Mouse (Mus musculus): ENCODE data around the gene Mitd1. TPM values are rescaled to one million over a fixed set of nuclear protein-coding genes. Genes with fewer than 3 reads are reported as not detected.
A peak's percentile ranks its signal among the peaks of the same experiment; 100 is the strongest.

The Mitd1 gene
- polyA plus RNA-seq (2014; fragmentation: Nextera tagmentation; extraction: Ambion mirVana), result 27.7 and 27.8 TPM in 2 replicates

DNA sequence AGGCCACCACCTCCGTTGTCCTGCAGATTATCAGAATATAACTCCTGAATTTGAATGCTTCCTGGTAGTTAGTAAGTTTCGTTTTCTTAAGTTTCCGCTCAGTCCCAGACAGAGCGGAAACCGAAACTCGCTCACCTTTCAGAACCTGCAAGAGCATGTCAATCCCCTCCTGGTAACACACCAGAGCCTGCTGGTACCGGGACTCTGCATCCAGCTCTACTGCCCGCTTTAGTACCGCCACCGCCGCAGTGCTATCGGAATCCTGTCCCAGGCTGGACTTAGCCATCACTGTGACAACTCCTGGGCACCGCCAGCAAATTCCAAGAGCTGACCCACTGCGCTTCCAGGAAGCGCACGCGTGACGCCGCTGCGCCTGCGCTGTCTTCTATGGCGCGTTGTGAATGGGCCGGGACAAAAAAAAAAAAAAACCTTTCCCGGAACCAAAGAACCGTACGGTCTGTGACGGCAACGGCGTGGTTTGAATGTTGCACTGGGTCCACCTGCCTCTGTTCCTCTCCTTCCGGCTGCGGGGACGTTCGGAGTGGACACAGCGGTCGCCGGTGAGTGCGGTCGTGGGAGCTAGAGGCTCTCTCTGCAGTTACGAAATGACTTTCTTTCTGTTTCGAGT, at the start of gene Mitd1, which contains the start of gene Mrpl30:
Gene Mitd1, minus strand, starts transcription at position 387 of the 628 bp plus-strand sequence.
Gene Mrpl30, plus strand, starts transcription at position 453 of the 628 bp plus-strand sequence.
- under 1% methylated on average over 41 of the region's 41 CpGs for WGBS
- peak; percentile 90 for ATAC-seq (ENCODE audit: low FRiP score)
- Histone ChIP-seq H3K4me2 (peak within 1 kb of the TSS; percentile 80), H3K9me3 (ENCODE audit: control insufficient read depth, low read length) (no peaks in the 10 kb centered on the region), H3K27ac (ENCODE audit: low read depth, low read length) (no peak within 1 kb of the TSS), H3K9ac (ENCODE audit: low read length) (peak within 1 kb of the TSS; percentile 77), H3K4me1 (ENCODE audit: control insufficient read depth, insufficient read depth, low read length) (peaks cover 12% of the 10 kb centered on the region), H3K27me3 (ENCODE audit: control insufficient read depth, insufficient read depth, low read length) (no peaks in the 10 kb centered on the region), H3K36me3 (ENCODE audit: control insufficient read depth, insufficient read depth, low read length) (no peaks in the 10 kb centered on the region), H3K4me3 (ENCODE audit: low read depth, low read length) (peak within 1 kb of the TSS; percentile 51)
- peak; percentile 99 for DNase-seq (ENCODE audit: low spot score, missing footprints)

DNA sequence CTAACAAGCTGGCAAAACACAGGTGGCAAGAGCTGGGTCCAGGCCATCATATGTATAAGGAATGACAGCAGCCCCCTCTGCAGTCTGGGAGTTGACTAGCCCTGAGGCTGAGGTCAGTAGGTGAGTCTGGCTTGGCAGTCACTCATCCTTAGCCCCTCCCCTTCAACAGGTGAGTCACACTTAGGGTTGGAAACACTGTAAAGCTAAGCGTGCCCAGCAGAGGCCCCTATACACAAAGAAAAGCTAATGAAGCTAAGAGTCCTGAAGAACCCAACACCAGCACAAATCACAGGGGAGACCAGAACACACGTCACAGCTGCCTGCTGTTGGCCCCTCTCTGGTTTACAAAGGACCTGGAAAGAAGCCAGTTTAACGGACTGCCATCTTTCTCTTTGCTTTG, 41.6 kb upstream of the Mitd1 start:
- DNase-seq (ENCODE audit: low spot score, missing footprints), result no peak
- Histone ChIP-seq H3K9me3 (ENCODE audit: control insufficient read depth, low read length) (no peaks in the 10 kb centered on the region), H3K4me1 (ENCODE audit: control insufficient read depth, insufficient read depth, low read length) (no peaks in the 10 kb centered on the region), H3K36me3 (ENCODE audit: control insufficient read depth, insufficient read depth, low read length) (no peaks in the 10 kb centered on the region), H3K4me2 (no peak overlapping the region), H3K4me3 (ENCODE audit: low read depth, low read length) (no peak overlapping the region), H3K9ac (ENCODE audit: low read length) (no peak overlapping the region), H3K27me3 (ENCODE audit: control insufficient read depth, insufficient read depth, low read length) (no peaks in the 10 kb centered on the region), H3K27ac (ENCODE audit: low read depth, low read length) (no peak overlapping the region)
- ATAC-seq (ENCODE audit: low FRiP score), result no peak
- 20% methylated on average over 3 of the region's 3 CpGs for WGBS

DNA sequence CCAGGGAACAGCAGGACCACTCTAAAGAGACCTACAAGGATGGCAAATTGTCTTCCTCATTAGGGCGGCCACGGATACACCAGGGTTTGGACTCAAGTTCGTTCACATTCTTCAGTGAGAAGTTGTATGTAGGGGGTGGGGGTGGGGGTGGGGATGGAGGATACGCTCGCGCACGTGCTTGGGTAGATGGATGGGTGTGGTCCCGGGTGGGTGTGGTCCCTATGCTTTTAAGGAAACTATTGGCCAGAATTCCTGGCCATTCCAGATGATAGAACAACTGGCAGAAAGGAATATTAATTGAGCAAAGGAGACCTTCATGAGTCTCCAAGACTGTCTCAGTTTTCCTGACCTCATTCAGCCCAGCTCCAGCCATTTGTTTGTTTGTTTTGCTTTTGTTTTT, 35.8 kb upstream of the Mitd1 start:
- Histone ChIP-seq H3K36me3 (ENCODE audit: control insufficient read depth, insufficient read depth, low read length) (no peaks in the 10 kb centered on the region), H3K9ac (ENCODE audit: low read length) (no peak overlapping the region), H3K4me3 (ENCODE audit: low read depth, low read length) (no peak overlapping the region), H3K9me3 (ENCODE audit: control insufficient read depth, low read length) (no peaks in the 10 kb centered on the region), H3K27me3 (ENCODE audit: control insufficient read depth, insufficient read depth, low read length) (no peaks in the 10 kb centered on the region), H3K4me1 (ENCODE audit: control insufficient read depth, insufficient read depth, low read length) (no peaks in the 10 kb centered on the region), H3K4me2 (no peak overlapping the region), H3K27ac (ENCODE audit: low read depth, low read length) (no peak overlapping the region)
- ATAC-seq (ENCODE audit: low FRiP score) (no peak), DNase-seq (ENCODE audit: low spot score, missing footprints) (no peak)
- 88% methylated on average over 8 of the region's 8 CpGs for WGBS

DNA sequence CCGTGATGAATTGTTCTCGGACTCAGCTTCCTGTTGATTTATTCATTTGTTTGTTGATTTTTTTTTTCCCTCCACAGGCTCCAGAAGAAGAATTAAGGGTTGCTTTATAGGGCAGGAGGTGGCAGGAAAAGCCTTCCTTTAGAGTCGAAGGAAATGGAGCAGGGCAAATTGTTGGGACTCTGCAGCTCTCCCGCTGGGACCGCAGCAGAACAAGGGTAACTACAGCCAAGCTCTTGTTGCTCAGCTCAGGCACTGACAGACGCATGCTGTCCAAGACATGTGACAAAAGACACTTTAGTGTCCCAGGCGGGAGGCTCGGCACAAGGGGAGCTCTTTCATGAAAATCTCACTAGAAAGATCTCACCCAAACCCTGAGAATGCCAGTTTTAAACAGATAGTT, 32.3 kb upstream of the Mitd1 start:
- 66% methylated on average over 8 of the region's 8 CpGs for WGBS
- no peak overlapping the region for H3K4me2 ChIP-seq
- no peak overlapping the region for H3K9ac ChIP-seq (ENCODE audit: low read length)
- no peak for DNase-seq (ENCODE audit: low spot score, missing footprints)
- no peaks in the 10 kb centered on the region for H3K4me1 ChIP-seq (ENCODE audit: control insufficient read depth, insufficient read depth, low read length)
- no peak overlapping the region for H3K27ac ChIP-seq (ENCODE audit: low read depth, low read length)
- no peak overlapping the region for H3K4me3 ChIP-seq (ENCODE audit: low read depth, low read length)
- ATAC-seq (ENCODE audit: low FRiP score), result no peak
- H3K36me3 ChIP-seq (ENCODE audit: control insufficient read depth, insufficient read depth, low read length), result no peaks in the 10 kb centered on the region
- H3K27me3 ChIP-seq (ENCODE audit: control insufficient read depth, insufficient read depth, low read length), result no peaks in the 10 kb centered on the region
- no peaks in the 10 kb centered on the region for H3K9me3 ChIP-seq (ENCODE audit: control insufficient read depth, low read length)

DNA sequence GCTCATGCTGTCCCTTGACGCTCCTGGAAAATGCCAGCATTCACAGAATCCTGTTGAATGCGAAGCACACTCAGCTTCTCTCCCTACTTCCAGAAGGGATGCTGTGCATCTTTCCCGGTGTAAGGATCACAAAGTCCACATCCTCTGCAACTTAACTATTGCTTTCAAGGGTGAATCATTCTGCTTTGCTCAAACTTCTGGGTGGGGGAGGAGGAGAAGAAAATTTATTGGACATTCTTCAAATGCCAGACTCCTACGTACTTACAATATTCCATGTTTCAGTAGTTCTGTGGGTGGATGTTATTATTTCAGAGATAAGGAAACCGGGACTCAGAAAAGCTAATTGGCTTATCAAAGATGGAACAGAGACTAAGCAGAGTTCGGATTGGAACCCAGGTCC, 27.9 kb upstream of the Mitd1 start:
- Histone ChIP-seq H3K4me1 (ENCODE audit: control insufficient read depth, insufficient read depth, low read length) (no peaks in the 10 kb centered on the region), H3K9me3 (ENCODE audit: control insufficient read depth, low read length) (no peaks in the 10 kb centered on the region), H3K9ac (ENCODE audit: low read length) (no peak overlapping the region), H3K27ac (ENCODE audit: low read depth, low read length) (no peak overlapping the region), H3K27me3 (ENCODE audit: control insufficient read depth, insufficient read depth, low read length) (no peaks in the 10 kb centered on the region), H3K4me2 (no peak overlapping the region), H3K36me3 (ENCODE audit: control insufficient read depth, insufficient read depth, low read length) (no peaks in the 10 kb centered on the region), H3K4me3 (ENCODE audit: low read depth, low read length) (no peak overlapping the region)
- WGBS, result 85% methylated on average over 6 of the region's 6 CpGs
- no peak for DNase-seq (ENCODE audit: low spot score, missing footprints)
- ATAC-seq (ENCODE audit: low FRiP score), result no peak

DNA sequence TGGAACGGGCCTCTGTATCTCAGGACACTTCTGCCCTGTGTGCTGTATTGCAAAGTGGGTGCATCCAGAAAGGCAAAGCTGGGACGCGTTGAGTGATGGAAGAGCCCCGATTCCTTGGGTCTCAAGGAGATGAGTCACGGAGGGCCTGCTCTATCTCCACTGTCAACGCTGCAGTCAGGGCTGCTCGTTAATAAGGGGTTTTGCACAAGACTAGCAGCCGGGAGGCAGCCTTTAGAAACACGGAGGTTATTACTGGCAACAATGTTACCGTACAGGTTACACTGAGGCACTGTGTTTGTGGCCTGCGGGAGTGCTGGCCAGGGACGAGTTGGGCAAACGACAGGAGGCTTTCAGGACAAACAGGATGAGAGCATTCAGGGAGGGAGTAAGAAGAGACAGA, 27.5 kb upstream of the Mitd1 start:
- H3K36me3 ChIP-seq (ENCODE audit: control insufficient read depth, insufficient read depth, low read length), result no peaks in the 10 kb centered on the region
- H3K9me3 ChIP-seq (ENCODE audit: control insufficient read depth, low read length), result no peaks in the 10 kb centered on the region
- ATAC-seq (ENCODE audit: low FRiP score) (no peak), DNase-seq (ENCODE audit: low spot score, missing footprints) (no peak)
- no peak overlapping the region for H3K27ac ChIP-seq (ENCODE audit: low read depth, low read length)
- H3K9ac ChIP-seq (ENCODE audit: low read length), result no peak overlapping the region
- H3K4me3 ChIP-seq (ENCODE audit: low read depth, low read length), result no peak overlapping the region
- no peak overlapping the region for H3K4me2 ChIP-seq
- no peaks in the 10 kb centered on the region for H3K27me3 ChIP-seq (ENCODE audit: control insufficient read depth, insufficient read depth, low read length)
- WGBS, result 85% methylated on average over 13 of the region's 13 CpGs
- H3K4me1 ChIP-seq (ENCODE audit: control insufficient read depth, insufficient read depth, low read length), result no peaks in the 10 kb centered on the region

DNA sequence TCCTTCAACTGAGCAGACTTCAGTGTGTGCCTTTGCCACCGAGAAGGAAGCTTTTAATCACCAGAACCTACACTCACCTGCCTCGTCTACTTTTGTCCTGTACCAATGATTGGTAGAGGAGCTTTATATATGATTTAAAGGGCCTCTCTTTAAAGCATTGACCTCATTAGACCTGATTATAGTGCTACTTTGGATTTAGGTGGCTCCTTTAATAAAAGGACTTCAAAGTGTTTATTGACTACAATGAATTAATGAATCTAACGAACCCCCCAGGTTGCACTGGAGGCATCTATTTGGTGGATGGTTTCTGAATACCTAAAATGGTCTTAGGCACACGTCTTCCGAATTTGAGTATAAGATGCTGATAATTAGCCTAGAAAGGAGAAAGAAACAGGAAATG, 26.2 kb upstream of the Mitd1 start, which contains the start of gene Lyg2:
Gene Lyg2, minus strand, starts transcription at position 101 of the 400 bp plus-strand sequence.
- no peak for ATAC-seq (ENCODE audit: low FRiP score)
- H3K4me3 ChIP-seq (ENCODE audit: low read depth, low read length), result no peak within 1 kb of the TSS
- no peaks in the 10 kb centered on the region for H3K27me3 ChIP-seq (ENCODE audit: control insufficient read depth, insufficient read depth, low read length)
- no peak within 1 kb of the TSS for H3K4me2 ChIP-seq
- WGBS, result 74% methylated on average over 5 of the region's 5 CpGs
- H3K9me3 ChIP-seq (ENCODE audit: control insufficient read depth, low read length), result no peaks in the 10 kb centered on the region
- H3K9ac ChIP-seq (ENCODE audit: low read length), result no peak within 1 kb of the TSS
- no peak within 1 kb of the TSS for H3K27ac ChIP-seq (ENCODE audit: low read depth, low read length)
- no peaks in the 10 kb centered on the region; the same call in 1 of the 2 replicates for H3K36me3 ChIP-seq (ENCODE audit: control insufficient read depth, insufficient read depth, low read length)
- H3K4me1 ChIP-seq (ENCODE audit: control insufficient read depth, insufficient read depth, low read length), result no peaks in the 10 kb centered on the region
- DNase-seq (ENCODE audit: low spot score, missing footprints), result no peak

DNA sequence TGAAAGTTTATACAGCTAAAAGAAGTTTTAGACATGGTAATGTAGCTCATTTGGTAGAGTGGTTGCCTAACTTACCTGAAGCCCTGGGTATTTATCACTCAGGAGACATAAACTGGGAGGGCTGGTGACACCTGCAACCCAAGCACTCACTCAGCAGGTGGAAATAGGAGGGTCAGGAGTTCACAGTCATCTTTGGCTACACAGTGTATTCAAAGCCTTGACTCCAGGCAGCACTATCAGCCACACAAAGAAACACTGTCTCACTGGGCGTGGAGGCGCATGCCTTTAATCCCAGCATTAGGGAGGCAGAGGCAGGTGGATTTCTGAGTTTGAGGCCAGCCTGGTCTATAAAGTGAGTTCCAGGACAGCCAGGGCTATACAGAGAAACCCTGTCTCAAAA, 22.5 kb upstream of the Mitd1 start:
- Histone ChIP-seq H3K4me3 (ENCODE audit: low read depth, low read length) (no peak overlapping the region), H3K4me2 (no peak overlapping the region), H3K9me3 (ENCODE audit: control insufficient read depth, low read length) (no peaks in the 10 kb centered on the region), H3K27me3 (ENCODE audit: control insufficient read depth, insufficient read depth, low read length) (no peaks in the 10 kb centered on the region), H3K4me1 (ENCODE audit: control insufficient read depth, insufficient read depth, low read length) (no peaks in the 10 kb centered on the region), H3K9ac (ENCODE audit: low read length) (no peak overlapping the region), H3K27ac (ENCODE audit: low read depth, low read length) (no peak overlapping the region), H3K36me3 (ENCODE audit: control insufficient read depth, insufficient read depth, low read length) (no peaks in the 10 kb centered on the region; the same call in 1 of the 2 replicates)
- ATAC-seq (ENCODE audit: low FRiP score), result no peak
- WGBS, result 82% methylated on average over 2 of the region's 2 CpGs
- no peak for DNase-seq (ENCODE audit: low spot score, missing footprints)

DNA sequence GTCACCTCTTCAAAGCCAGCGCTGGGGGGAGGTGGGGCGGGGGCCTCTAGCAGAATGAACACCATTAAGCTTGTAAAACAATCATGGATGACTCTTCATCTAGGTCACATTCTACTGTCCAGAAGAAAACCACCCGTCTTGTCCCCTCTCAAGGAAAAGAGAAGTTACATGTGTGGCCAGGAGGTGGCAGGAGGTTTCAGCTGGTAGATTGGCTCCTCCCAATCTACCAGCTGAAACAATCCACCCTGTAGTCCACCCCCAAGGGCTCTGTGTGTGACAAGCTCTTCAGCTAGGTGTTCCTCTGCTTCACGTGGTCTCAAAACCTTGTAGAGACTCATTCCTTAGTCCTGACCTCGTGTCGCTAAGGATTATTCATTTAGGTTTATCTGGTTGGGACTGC, 13.0 kb upstream of the Mitd1 start:
- Histone ChIP-seq H3K9me3 (ENCODE audit: control insufficient read depth, low read length) (no peaks in the 10 kb centered on the region), H3K27me3 (ENCODE audit: control insufficient read depth, insufficient read depth, low read length) (no peaks in the 10 kb centered on the region), H3K4me1 (ENCODE audit: control insufficient read depth, insufficient read depth, low read length) (no peaks in the 10 kb centered on the region), H3K36me3 (ENCODE audit: control insufficient read depth, insufficient read depth, low read length) (peaks cover 5% of the 10 kb centered on the region; the same call in 1 of the 2 replicates), H3K9ac (ENCODE audit: low read length) (no peak overlapping the region), H3K4me2 (no peak overlapping the region), H3K4me3 (ENCODE audit: low read depth, low read length) (no peak overlapping the region), H3K27ac (ENCODE audit: low read depth, low read length) (no peak overlapping the region)
- WGBS, result 37% methylated on average over 6 of the region's 6 CpGs
- no peak for DNase-seq (ENCODE audit: low spot score, missing footprints)
- no peak for ATAC-seq (ENCODE audit: low FRiP score)
